Mouse (Mus musculus) bone marrow, adult 2 months (tissue): ENCODE data around the gene Gsn.

ENCODE experiments used
- CTCF ChIP-seq: fragments of 200-500 bp; IDR thresholded peaks from 2 replicates; pipeline ENCODE4 v1.5.1; 2011; ENCODE audit warnings: low read length, control low read depth; ENCODE audit not compliant: control insufficient read depth, insufficient read depth
- POLR2A ChIP-seq: fragments of 200-500 bp; IDR thresholded peaks from 2 replicates; pipeline ENCODE4 v1.6.1; 2011; ENCODE audit warnings: low read depth, mild to moderate bottlenecking, control low read depth, low read length, borderline replicate concordance; ENCODE audit not compliant: control insufficient read depth

- no peak for TF ChIP-seq POLR2A
- TF ChIP-seq CTCF, result no peak
Observed at GRCm38 (mm10) chr2:35244241-35244640, 11.9 kb upstream of the Gsn start.
